Mouse (Mus musculus): ENCODE measurements around the gene Edem1. TPM values are rescaled to one million over a fixed set of nuclear protein-coding genes. Genes with fewer than 3 reads are reported as not detected.

The Edem1 gene
- polyA plus RNA-seq, 1 experiment from 2014 or later, result 41.3 TPM

- no peak overlapping the region for H3K27ac ChIP-seq (ENCODE audit: low read depth, low read length)
- no peaks in the 10 kb centered on the region for H3K36me3 ChIP-seq (ENCODE audit: control insufficient read depth, insufficient read depth)
- no peak for ATAC-seq
- H3K9me3 ChIP-seq (ENCODE audit: control insufficient read depth), result no peaks in the 10 kb centered on the region
- 0 out of 2 replicates have a peak overlapping the region, but pooled peaks have one; percentile 17 for H3K9ac ChIP-seq (ENCODE audit: low read depth, low read length)
- WGBS, result 20% methylated on average over 5 of the region's 5 CpGs
- no peaks in the 10 kb centered on the region for H3K27me3 ChIP-seq (replicated peaks; ENCODE audit: control insufficient read depth, insufficient read depth, low read length)
- peak overlapping the region; percentile 75 for H3K4me2 ChIP-seq (replicated peaks; ENCODE audit: low read depth)
- H3K4me1 ChIP-seq (replicated peaks; ENCODE audit: control insufficient read depth, insufficient read depth, low read length), result peaks cover 5% of the 10 kb centered on the region; the same call in 1 of the 2 replicates
- peak overlapping the region; percentile 100 for H3K4me3 ChIP-seq (ENCODE audit: low read depth, low read length)
- peak; percentile 39 for TF ChIP-seq CTCF (IDR thresholded peaks at IDR 0.05; ENCODE audit: low read depth)
Observed at GRCm38 (mm10) chr6:108784796-108785195, 43.6 kb upstream of the Edem1 start.

GRCm38 (mm10) chr6:108785551-108785950 is 42.9 kb upstream of the Edem1 start:
- Histone ChIP-seq H3K9me3 (ENCODE audit: control insufficient read depth) (no peaks in the 10 kb centered on the region), H3K9ac (ENCODE audit: low read depth, low read length) (no peak overlapping the region), H3K4me2 (replicated peaks; ENCODE audit: low read depth) (peak overlapping the region; percentile 75; the same call in 1 of the 2 replicates), H3K4me3 (ENCODE audit: low read depth, low read length) (no peak overlapping the region), H3K4me1 (replicated peaks; ENCODE audit: control insufficient read depth, insufficient read depth, low read length) (peaks cover 5% of the 10 kb centered on the region; the same call in 1 of the 2 replicates), H3K36me3 (ENCODE audit: control insufficient read depth, insufficient read depth) (no peaks in the 10 kb centered on the region), H3K27ac (ENCODE audit: low read depth, low read length) (no peak overlapping the region), H3K27me3 (replicated peaks; ENCODE audit: control insufficient read depth, insufficient read depth, low read length) (no peaks in the 10 kb centered on the region)
- no peak for TF ChIP-seq CTCF (IDR thresholded peaks at IDR 0.05; ENCODE audit: low read depth)
- no peak for ATAC-seq
- WGBS, result 58% methylated on average over 3 of the region's 3 CpGs

GRCm38 (mm10) chr6:108791498-108791897 is 36.9 kb upstream of the Edem1 start:
- WGBS, result 50% methylated on average over 5 of the region's 5 CpGs
- no peak for TF ChIP-seq CTCF (IDR thresholded peaks at IDR 0.05; ENCODE audit: low read depth)
- H3K4me2 ChIP-seq (replicated peaks; ENCODE audit: low read depth), result no peak overlapping the region
- no peaks in the 10 kb centered on the region for H3K9me3 ChIP-seq (ENCODE audit: control insufficient read depth)
- no peak overlapping the region for H3K9ac ChIP-seq (ENCODE audit: low read depth, low read length)
- H3K27me3 ChIP-seq (replicated peaks; ENCODE audit: control insufficient read depth, insufficient read depth, low read length), result no peaks in the 10 kb centered on the region
- no peaks in the 10 kb centered on the region for H3K36me3 ChIP-seq (ENCODE audit: control insufficient read depth, insufficient read depth)
- no peak overlapping the region for H3K27ac ChIP-seq (ENCODE audit: low read depth, low read length)
- no peak for ATAC-seq
- 0 out of 2 replicates have a peak, but pooled peaks cover 3% of the 10 kb centered on the region for H3K4me1 ChIP-seq (replicated peaks; ENCODE audit: control insufficient read depth, insufficient read depth, low read length)
- H3K4me3 ChIP-seq (ENCODE audit: low read depth, low read length), result no peak overlapping the region

GRCm38 (mm10) chr6:108795912-108796311 is 32.5 kb upstream of the Edem1 start:
- Histone ChIP-seq H3K27me3 (replicated peaks; ENCODE audit: control insufficient read depth, insufficient read depth, low read length) (no peaks in the 10 kb centered on the region), H3K9me3 (ENCODE audit: control insufficient read depth) (no peaks in the 10 kb centered on the region), H3K4me1 (replicated peaks; ENCODE audit: control insufficient read depth, insufficient read depth, low read length) (0 out of 2 replicates have a peak, but pooled peaks cover 3% of the 10 kb centered on the region), H3K4me2 (replicated peaks; ENCODE audit: low read depth) (no peak overlapping the region), H3K27ac (ENCODE audit: low read depth, low read length) (no peak overlapping the region), H3K36me3 (ENCODE audit: control insufficient read depth, insufficient read depth) (no peaks in the 10 kb centered on the region), H3K4me3 (ENCODE audit: low read depth, low read length) (no peak overlapping the region), H3K9ac (ENCODE audit: low read depth, low read length) (no peak overlapping the region)
- ATAC-seq, result no peak
- 55% methylated on average over 1 of the region's 1 CpGs for WGBS
- TF ChIP-seq CTCF (IDR thresholded peaks at IDR 0.05; ENCODE audit: low read depth), result no peak

- no peaks in the 10 kb centered on the region for H3K27me3 ChIP-seq (replicated peaks; ENCODE audit: control insufficient read depth, insufficient read depth, low read length)
- H3K4me1 ChIP-seq (replicated peaks; ENCODE audit: control insufficient read depth, insufficient read depth, low read length), result 0 out of 2 replicates have a peak, but pooled peaks cover 3% of the 10 kb centered on the region
- no peak overlapping the region for H3K27ac ChIP-seq (ENCODE audit: low read depth, low read length)
- no peak overlapping the region for H3K4me3 ChIP-seq (ENCODE audit: low read depth, low read length)
- ATAC-seq, result no peak
- H3K36me3 ChIP-seq (ENCODE audit: control insufficient read depth, insufficient read depth), result no peaks in the 10 kb centered on the region
- WGBS, result 54% methylated on average over 2 of the region's 2 CpGs
- no peaks in the 10 kb centered on the region for H3K9me3 ChIP-seq (ENCODE audit: control insufficient read depth)
- no peak overlapping the region for H3K9ac ChIP-seq (ENCODE audit: low read depth, low read length)
- no peak for TF ChIP-seq CTCF (IDR thresholded peaks at IDR 0.05; ENCODE audit: low read depth)
- no peak overlapping the region for H3K4me2 ChIP-seq (replicated peaks; ENCODE audit: low read depth)
Observed at GRCm38 (mm10) chr6:108796706-108797105, 31.7 kb upstream of the Edem1 start.

GRCm38 (mm10) chr6:108805194-108805593 is 23.2 kb upstream of the Edem1 start:
- no peaks in the 10 kb centered on the region for H3K4me1 ChIP-seq (replicated peaks; ENCODE audit: control insufficient read depth, insufficient read depth, low read length)
- no peak for TF ChIP-seq CTCF (IDR thresholded peaks at IDR 0.05; ENCODE audit: low read depth)
- 42% methylated on average over 1 of the region's 1 CpGs for WGBS
- no peak overlapping the region for H3K4me3 ChIP-seq (ENCODE audit: low read depth, low read length)
- no peaks in the 10 kb centered on the region for H3K27me3 ChIP-seq (replicated peaks; ENCODE audit: control insufficient read depth, insufficient read depth, low read length)
- ATAC-seq, result no peak
- no peaks in the 10 kb centered on the region for H3K9me3 ChIP-seq (ENCODE audit: control insufficient read depth)
- no peak overlapping the region for H3K4me2 ChIP-seq (replicated peaks; ENCODE audit: low read depth)
- no peaks in the 10 kb centered on the region for H3K36me3 ChIP-seq (ENCODE audit: control insufficient read depth, insufficient read depth)
- H3K9ac ChIP-seq (ENCODE audit: low read depth, low read length), result no peak overlapping the region
- H3K27ac ChIP-seq (ENCODE audit: low read depth, low read length), result no peak overlapping the region

- Histone ChIP-seq H3K4me3 (ENCODE audit: low read depth, low read length) (no peak overlapping the region), H3K36me3 (ENCODE audit: control insufficient read depth, insufficient read depth) (no peaks in the 10 kb centered on the region), H3K9me3 (ENCODE audit: control insufficient read depth) (no peaks in the 10 kb centered on the region), H3K4me2 (replicated peaks; ENCODE audit: low read depth) (no peak overlapping the region), H3K9ac (ENCODE audit: low read depth, low read length) (no peak overlapping the region), H3K27ac (ENCODE audit: low read depth, low read length) (no peak overlapping the region), H3K27me3 (replicated peaks; ENCODE audit: control insufficient read depth, insufficient read depth, low read length) (no peaks in the 10 kb centered on the region), H3K4me1 (replicated peaks; ENCODE audit: control insufficient read depth, insufficient read depth, low read length) (no peaks in the 10 kb centered on the region)
- ATAC-seq, result no peak
- no peak for TF ChIP-seq CTCF (IDR thresholded peaks at IDR 0.05; ENCODE audit: low read depth)
- 67% methylated on average over 7 of the region's 7 CpGs for WGBS
Observed at GRCm38 (mm10) chr6:108805871-108806270, 22.6 kb upstream of the Edem1 start.
